Mouse (Mus musculus) liver, embryonic 15.5 days (tissue): ENCODE results near the gene Thumpd1. TPM values are rescaled to one million over a fixed set of nuclear protein-coding genes. Genes with fewer than 3 reads are reported as not detected.
"Not testable (repeated sequence)": the region's sequence is repeated elsewhere in the genome, so short reads cannot be mapped to it uniquely, and the experiment has no call there.

Experiments
- ATAC-seq: fragments of 200-750 bp; cut with Nextera tagmentation; 2 replicates; pipeline ENCODE4 v1.8.0; 2017; ENCODE audit warnings: moderate number of reproducible peaks, mild to moderate bottlenecking, moderate library complexity; ENCODE audit not compliant: insufficient read depth
- H3K27ac ChIP-seq: fragments of 300-500 bp; sonication (generic); replicated peaks from 2 replicates; pipeline ENCODE4 v1.5.1; 2015; ENCODE audit warnings: mild to moderate bottlenecking, inconsistent platforms
- H3K27me3 ChIP-seq: fragments of 300-500 bp; sonication (generic); 2 replicates; pipeline ENCODE4 v1.6.1; 2015; ENCODE audit warnings: mild to moderate bottlenecking, inconsistent platforms
- H3K36me3 ChIP-seq: fragments of 300-500 bp; sonication (generic); replicated peaks from 2 replicates; pipeline ENCODE4 v1.6.1; 2015; ENCODE audit warnings: moderate library complexity, mild to moderate bottlenecking, inconsistent platforms
- H3K4me1 ChIP-seq: fragments of 300-500 bp; sonication (generic); replicated peaks from 2 replicates; pipeline ENCODE4 v1.6.1; 2015; ENCODE audit warnings: inconsistent platforms
- H3K4me2 ChIP-seq: fragments of 300-500 bp; sonication (generic); 2 replicates; pipeline ENCODE4 v1.6.1; 2015; ENCODE audit warnings: moderate library complexity, mild to moderate bottlenecking, inconsistent platforms
- H3K4me3 ChIP-seq: fragments of 300-500 bp; sonication (generic); replicated peaks from 2 replicates; pipeline ENCODE4 v1.5.1; 2015; ENCODE audit warnings: mild to moderate bottlenecking, inconsistent platforms
- H3K9ac ChIP-seq: fragments of 300-500 bp; sonication (generic); 2 replicates; pipeline ENCODE4 v1.6.1; 2015; ENCODE audit warnings: moderate library complexity, mild to moderate bottlenecking, inconsistent platforms
- H3K9me3 ChIP-seq: fragments of 300-500 bp; sonication (generic); replicated peaks from 2 replicates; pipeline ENCODE4 v1.6.1; 2016; ENCODE audit warnings: inconsistent platforms
- WGBS: fragments of 180-500 bp; shearing (Covaris S2); methylation state at CpG from one replicate; pipeline ENCODE4 v1.1.7; 2015; ENCODE audit warnings: mixed read lengths; ENCODE audit not compliant: insufficient replicate concordance; 5-methylcytosine and 5-hydroxymethylcytosine counted together
- polyA plus RNA-seq: library from polyadenylated mRNA; unstranded; fragments of >200 nt; fragmentation: Nextera tagmentation; extraction: Ambion mirVana; gene quantifications from 2 replicates; pipeline ENCODE4 v1.2.1, GENCODE M21; 2015

Gene Thumpd1
- polyA plus RNA-seq, 1 experiment from 2014 or later: 23.7 TPM

- not testable (repeated sequence) for H3K4me1 ChIP-seq, ATAC-seq, H3K36me3 ChIP-seq, H3K9me3 ChIP-seq, H3K9ac ChIP-seq, H3K27ac ChIP-seq
- H3K4me2 ChIP-seq: peak overlapping the region; percentile 41
- peak overlapping the region; percentile 27 for H3K4me3 ChIP-seq
- peaks cover 12% of the 10 kb centered on the region for H3K27me3 ChIP-seq
- 5% methylated on average over 19 of the region's 44 CpGs for WGBS
Observed at GRCm38 (mm10) chr7:119739798-119740468, 19.3 kb upstream of the Thumpd1 start.

GRCm38 (mm10) chr7:119738877-119739276 lies 18.3 kb upstream of the Thumpd1 start:
- no peak for ATAC-seq
- no peak overlapping the region for H3K27ac ChIP-seq
- WGBS: 62% methylated on average over 2 of the region's 2 CpGs
- H3K4me3 ChIP-seq: no peak overlapping the region
- H3K4me1 ChIP-seq: no peaks in the 10 kb centered on the region
- no peak overlapping the region for H3K9ac ChIP-seq
- H3K27me3 ChIP-seq: peaks cover 12% of the 10 kb centered on the region
- H3K9me3 ChIP-seq: no peaks in the 10 kb centered on the region
- H3K36me3 ChIP-seq: no peaks in the 10 kb centered on the region
- no peak overlapping the region for H3K4me2 ChIP-seq

- H3K4me1 ChIP-seq, H3K9ac ChIP-seq, H3K27ac ChIP-seq, H3K9me3 ChIP-seq, H3K27me3 ChIP-seq, H3K4me3 ChIP-seq, H3K4me2 ChIP-seq, H3K36me3 ChIP-seq, ATAC-seq: not testable (repeated sequence)
- 64% methylated on average over 4 of the region's 4 CpGs for WGBS
Observed at GRCm38 (mm10) chr7:119731262-119731661, 10.7 kb upstream of the Thumpd1 start.

GRCm38 (mm10) chr7:119727621-119728020 lies 7.0 kb upstream of the Thumpd1 start:
- H3K27ac ChIP-seq: no peak overlapping the region
- H3K9ac ChIP-seq: no peak overlapping the region
- H3K9me3 ChIP-seq: no peaks in the 10 kb centered on the region
- H3K4me2 ChIP-seq: no peak overlapping the region
- H3K4me3 ChIP-seq: no peak overlapping the region
- no peaks in the 10 kb centered on the region for H3K36me3 ChIP-seq
- H3K27me3 ChIP-seq: peaks cover 8% of the 10 kb centered on the region; the same call in 1 of the 2 replicates
- no peak for ATAC-seq
- 54% methylated on average over 2 of the region's 2 CpGs for WGBS
- no peaks in the 10 kb centered on the region for H3K4me1 ChIP-seq

GRCm38 (mm10) chr7:119720947-119721310 lies 331 bp upstream of the Thumpd1 start:
- Histone ChIP-seq H3K27me3 (no peaks in the 10 kb centered on the region), H3K4me1 (peaks cover 14% of the 10 kb centered on the region), H3K36me3 (peaks cover 30% of the 10 kb centered on the region), H3K9ac (peak overlapping the region; percentile 68; the same call in 1 of the 2 replicates), H3K4me3 (peak overlapping the region; percentile 79), H3K4me2 (peak overlapping the region; percentile 81), H3K27ac (no peak overlapping the region), H3K9me3 (no peaks in the 10 kb centered on the region)
- WGBS: 14% methylated on average over 8 of the region's 8 CpGs
- 0 out of 2 replicates have a peak, but pooled peaks have one; percentile 4 for ATAC-seq

GRCm38 (mm10) chr7:119714111-119714510 lies 6.5 kb downstream of the Thumpd1 start:
- Histone ChIP-seq H3K27ac (no peak overlapping the region), H3K27me3 (no peaks in the 10 kb centered on the region), H3K9ac (no peak overlapping the region), H3K9me3 (no peaks in the 10 kb centered on the region), H3K4me3 (no peak overlapping the region), H3K4me1 (no peaks in the 10 kb centered on the region), H3K4me2 (no peak overlapping the region), H3K36me3 (peaks cover 39% of the 10 kb centered on the region)
- no peak for ATAC-seq
- 77% methylated on average over 7 of the region's 7 CpGs for WGBS

GRCm38 (mm10) chr7:119694926-119695325 lies 25.7 kb downstream of the Thumpd1 start:
- no peak overlapping the region for H3K9ac ChIP-seq
- no peaks in the 10 kb centered on the region for H3K4me1 ChIP-seq
- WGBS: 36% methylated on average over 1 of the region's 1 CpGs
- H3K36me3 ChIP-seq: no peaks in the 10 kb centered on the region
- no peak overlapping the region for H3K27ac ChIP-seq
- ATAC-seq: no peak
- H3K4me3 ChIP-seq: no peak overlapping the region
- no peaks in the 10 kb centered on the region for H3K9me3 ChIP-seq
- no peaks in the 10 kb centered on the region for H3K27me3 ChIP-seq
- no peak overlapping the region for H3K4me2 ChIP-seq

GRCm38 (mm10) chr7:119692302-119692701 lies 28.3 kb downstream of the Thumpd1 start:
- no peak overlapping the region for H3K4me3 ChIP-seq
- no peaks in the 10 kb centered on the region for H3K27me3 ChIP-seq
- no peaks in the 10 kb centered on the region for H3K4me1 ChIP-seq
- no peaks in the 10 kb centered on the region for H3K9me3 ChIP-seq
- WGBS: 59% methylated on average over 4 of the region's 4 CpGs
- H3K36me3 ChIP-seq: no peaks in the 10 kb centered on the region
- no peak for ATAC-seq
- H3K4me2 ChIP-seq: no peak overlapping the region
- H3K27ac ChIP-seq: no peak overlapping the region
- H3K9ac ChIP-seq: no peak overlapping the region

- no peak for ATAC-seq
- H3K4me3 ChIP-seq: no peak within 1 kb of the TSS
- H3K27ac ChIP-seq: no peak within 1 kb of the TSS
- no peaks in the 10 kb centered on the region for H3K27me3 ChIP-seq
- H3K36me3 ChIP-seq: no peaks in the 10 kb centered on the region
- WGBS: 53% methylated on average over 5 of the region's 5 CpGs
- no peaks in the 10 kb centered on the region for H3K4me1 ChIP-seq
- H3K9me3 ChIP-seq: no peaks in the 10 kb centered on the region
- no peak within 1 kb of the TSS for H3K4me2 ChIP-seq
- no peak within 1 kb of the TSS for H3K9ac ChIP-seq
Observed at GRCm38 (mm10) chr7:119689726-119690125, 30.9 kb downstream of the Thumpd1 start, which contains the start of gene Acsm4. Acsm4 (plus strand) TSS chr7:119690026.

GRCm38 (mm10) chr7:119682699-119683098 lies 37.9 kb downstream of the Thumpd1 start:
- no peak for ATAC-seq
- Histone ChIP-seq H3K4me1 (no peaks in the 10 kb centered on the region), H3K9me3 (no peaks in the 10 kb centered on the region), H3K27ac (no peak overlapping the region), H3K27me3 (no peaks in the 10 kb centered on the region), H3K36me3 (no peaks in the 10 kb centered on the region), H3K4me3 (no peak overlapping the region), H3K4me2 (no peak overlapping the region), H3K9ac (no peak overlapping the region)
- WGBS: 47% methylated on average over 4 of the region's 4 CpGs

- Histone ChIP-seq H3K4me2 (no peak overlapping the region), H3K27me3 (no peaks in the 10 kb centered on the region), H3K4me1 (no peaks in the 10 kb centered on the region), H3K9me3 (no peaks in the 10 kb centered on the region), H3K27ac (no peak overlapping the region), H3K9ac (no peak overlapping the region), H3K4me3 (no peak overlapping the region), H3K36me3 (no peaks in the 10 kb centered on the region)
- no peak for ATAC-seq
- 57% methylated on average over 8 of the region's 8 CpGs for WGBS
Observed at GRCm38 (mm10) chr7:119680107-119680506, 40.5 kb downstream of the Thumpd1 start.

GRCm38 (mm10) chr7:119673465-119673864 lies 47.1 kb downstream of the Thumpd1 start:
- ATAC-seq: no peak
- 14% methylated on average over 6 of the region's 6 CpGs for WGBS

More at GRCm38 (mm10) chr7:119673465-119673864, 47.1 kb downstream of the Thumpd1 start:
- no peaks in the 10 kb centered on the region for H3K9me3 ChIP-seq
- H3K27ac ChIP-seq: no peak overlapping the region
- no peak overlapping the region for H3K4me2 ChIP-seq
- H3K36me3 ChIP-seq: no peaks in the 10 kb centered on the region
- H3K4me3 ChIP-seq: no peak overlapping the region
- no peaks in the 10 kb centered on the region for H3K27me3 ChIP-seq
- H3K4me1 ChIP-seq: no peaks in the 10 kb centered on the region
- H3K9ac ChIP-seq: no peak overlapping the region
